Mouse (Mus musculus): Measurements from ENCODE around the gene Tmem37.

GRCm38 (mm10) chr1:120074931-120075330 lies 1.1 kb upstream of the Tmem37 start:
- TF ChIP-seq CTCF (IDR thresholded peaks at IDR 0.05): no peak
- no peak for TF ChIP-seq EP300 (IDR thresholded peaks at IDR 0.05; ENCODE audit: insufficient read depth, low read depth, low read length)
- no peak for TF ChIP-seq POLR2A (IDR thresholded peaks at IDR 0.05; ENCODE audit: insufficient read depth, low read depth, low read length)
